12 mouse cellular contexts compared by ENCODE assay signal in the genomic region with DNA sequence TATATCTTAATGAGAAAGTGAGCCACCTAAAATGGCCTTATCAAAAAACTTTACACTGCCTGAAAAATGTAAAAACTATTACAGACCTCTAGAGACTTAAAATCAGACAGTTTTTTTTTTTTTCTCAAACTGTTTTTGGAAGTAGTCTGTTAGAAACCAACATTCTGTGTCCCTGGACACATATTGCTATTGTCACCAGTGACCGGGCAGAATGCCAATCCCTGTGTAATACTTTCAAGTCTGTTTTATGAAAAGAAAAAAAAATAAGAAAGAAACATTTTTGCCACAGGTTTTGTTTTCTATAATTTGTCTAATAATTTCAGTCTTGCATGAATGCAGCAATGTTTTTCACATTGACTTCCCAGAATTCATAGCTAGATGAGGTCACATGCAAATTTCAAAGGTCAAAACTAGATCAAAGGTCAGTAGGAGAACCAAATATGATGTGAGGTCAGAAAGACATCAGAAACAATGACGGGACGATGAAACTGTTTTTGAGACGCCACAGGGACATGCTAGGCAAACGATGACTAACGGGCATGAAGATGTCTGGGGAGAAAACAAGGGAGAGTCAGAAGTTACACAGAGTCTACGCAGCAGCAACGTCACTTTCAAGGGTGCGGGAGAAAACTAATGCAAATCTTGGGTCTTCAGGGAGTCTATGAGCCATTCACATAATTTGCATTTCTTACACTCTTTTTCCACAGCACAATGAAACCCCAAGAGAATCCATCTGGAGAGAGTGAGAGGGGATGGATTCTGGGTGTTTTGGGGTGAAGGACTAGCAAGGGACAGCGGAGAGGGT.
A peak's percentile ranks its signal among the peaks of the same experiment; 100 is the strongest.
DNase-seq lines count a peak whose midpoint lies in the region; ATAC-seq and TF ChIP-seq lines count a peak whose summit lies in the region.
"Had no signal": no experiment of that assay in that cellular context is flagged by ENCODE, and none has a peak within 500 bp of the region (broad histone marks: within the 10 kb centered on the region; RNA-seq: fewer than 3 reads in every experiment).

No protein-coding gene starts in this region.

- no peak for TF ChIP-seq POLR2A in heart, adult 2 months (IDR thresholded peaks at IDR 0.05; ENCODE audit: insufficient read depth, low read depth, low read length)

- H3K4me1 ChIP-seq in heart, adult 2 months (ENCODE audit: control insufficient read depth, insufficient read depth, low read length): peaks cover 9% of the 10 kb centered on the region
- H3K4me1 ChIP-seq in heart, embryonic 11.5 days (ENCODE audit: control insufficient read depth, insufficient read depth, low read length): peaks cover 4% of the 10 kb centered on the region; the same call in 1 of the 2 replicates
- H3K4me1 ChIP-seq: embryonic facial prominence, embryonic 15.5 days; limb, embryonic 15.5 days; stomach, embryonic 15.5 days had no signal

- H3K27ac ChIP-seq in heart, adult 2 months: peak overlapping the region; percentile 44; the same call in 1 of the 2 replicates
- H3K27ac ChIP-seq in heart, embryonic 11.5 days (ENCODE audit: low read depth, low read length): no peak overlapping the region
- H3K27ac ChIP-seq: embryonic facial prominence, embryonic 15.5 days; limb, embryonic 15.5 days; stomach, embryonic 15.5 days had no signal

- no peaks in the 10 kb centered on the region for H3K9me3 ChIP-seq in heart, embryonic 11.5 days (replicated peaks; ENCODE audit: control insufficient read depth, low read length)
- H3K9me3 ChIP-seq: embryonic facial prominence, embryonic 15.5 days; limb, embryonic 15.5 days; stomach, embryonic 15.5 days had no signal

- no peak overlapping the region for H3K4me2 ChIP-seq in heart, embryonic 11.5 days
- H3K4me2 ChIP-seq: embryonic facial prominence, embryonic 15.5 days; limb, embryonic 15.5 days; stomach, embryonic 15.5 days had no signal

- TF ChIP-seq EP300 in heart, adult 2 months (IDR thresholded peaks at IDR 0.05; ENCODE audit: insufficient read depth, low read depth, low read length): no peak

- ATAC-seq in heart, embryonic 11.5 days (replicated peaks; ENCODE audit: insufficient number of reproducible peaks, low FRiP score, low TSS enrichment): no peak

- H3K27me3 ChIP-seq in heart, adult 2 months (ENCODE audit: control insufficient read depth, insufficient read depth, low read length): no peaks in the 10 kb centered on the region
- H3K27me3 ChIP-seq in heart, embryonic 11.5 days (ENCODE audit: control insufficient read depth, insufficient read depth, low read length): no peaks in the 10 kb centered on the region
- H3K27me3 ChIP-seq: embryonic facial prominence, embryonic 15.5 days; limb, embryonic 15.5 days; stomach, embryonic 15.5 days had no signal

- peaks cover 16% of the 10 kb centered on the region for H3K36me3 ChIP-seq in heart, adult 2 months (ENCODE audit: control insufficient read depth, insufficient read depth, low read length)
- no peaks in the 10 kb centered on the region for H3K36me3 ChIP-seq in heart, embryonic 11.5 days (ENCODE audit: control insufficient read depth, insufficient read depth, low read length)
- H3K36me3 ChIP-seq: embryonic facial prominence, embryonic 15.5 days; limb, embryonic 15.5 days; stomach, embryonic 15.5 days had no signal

- H3K79me2 ChIP-seq in heart, adult 2 months (replicated peaks; ENCODE audit: control insufficient read depth, insufficient read depth, low read length): no peaks in the 10 kb centered on the region

- H3K9ac ChIP-seq in heart, adult 2 months (ENCODE audit: low read depth, low read length): no peak overlapping the region
- H3K9ac ChIP-seq in heart, embryonic 11.5 days (ENCODE audit: low read depth, low read length): no peak overlapping the region
- H3K9ac ChIP-seq: embryonic facial prominence, embryonic 15.5 days; limb, embryonic 15.5 days; stomach, embryonic 15.5 days had no signal

- peak; percentile 18 to 50 for DNase-seq in adrenal gland, adult (ENCODE audit: inconsistent age in 2 of 2, low spot score in 1 of 2)
- DNase-seq in adrenal gland, postnatal 4 days (ENCODE audit: low spot score in 2 of 2): no peak
- DNase-seq in heart, adult 2 months: peak in 1 of 2 experiments; percentile 26
- peak; percentile 50 for DNase-seq in right cerebral cortex, postnatal 14 days
- no peak for DNase-seq in right cerebral cortex, adult 2 months (ENCODE audit: low spot score in 2 of 2)
- peak; percentile 31 for DNase-seq in testis, postnatal 14 days (ENCODE audit: low spot score)
- DNase-seq in retina, embryonic 14.5 days (ENCODE audit: low spot score): no peak

- H3K4me3 ChIP-seq in heart, adult 2 months: no peak overlapping the region
- H3K4me3 ChIP-seq in heart, embryonic 11.5 days (ENCODE audit: low read depth, low read length): no peak overlapping the region
- H3K4me3 ChIP-seq: embryonic facial prominence, embryonic 15.5 days; limb, embryonic 15.5 days; myocyte; stomach, embryonic 15.5 days had no signal

- 60% methylated on average over 10 of the region's 10 CpGs for WGBS in heart, adult 2 months
- WGBS in heart, embryonic 11.5 days (ENCODE audit: insufficient replicate concordance): 84% methylated on average over 10 of the region's 10 CpGs

- intact Hi-C loops in heart, adult 2 months (cut with DNase I): no loop called here

- TF ChIP-seq CTCF in heart, adult 2 months (IDR thresholded peaks at IDR 0.05): no peak

Comparison
In these comparisons a context has a peak if more than half of its experiments do, and no peak if none do; other contexts are left out.
1. DNase-seq: peak in adrenal gland, adult (2 of 2), right cerebral cortex, postnatal 14 days (single experiment) and testis, postnatal 14 days (single experiment); none in adrenal gland, postnatal 4 days (0 of 2), right cerebral cortex, adult 2 months (0 of 2) and retina, embryonic 14.5 days (single experiment).